Mouse (Mus musculus) lung, postnatal 10 days (tissue): ENCODE measurements around the gene Slc35b2.

Source experiments
- DNase-seq: peaks from one replicate; pipeline ENCODE4 v3.0.0; 2021

Gene Slc35b2

GRCm38 (mm10) chr17:45546941-45547340, 16.7 kb upstream of the Slc35b2 start:
- DNase-seq, result no peak

- DNase-seq, result no peak
Observed at GRCm38 (mm10) chr17:45547461-45548190, 16.0 kb upstream of the Slc35b2 start.

DNA sequence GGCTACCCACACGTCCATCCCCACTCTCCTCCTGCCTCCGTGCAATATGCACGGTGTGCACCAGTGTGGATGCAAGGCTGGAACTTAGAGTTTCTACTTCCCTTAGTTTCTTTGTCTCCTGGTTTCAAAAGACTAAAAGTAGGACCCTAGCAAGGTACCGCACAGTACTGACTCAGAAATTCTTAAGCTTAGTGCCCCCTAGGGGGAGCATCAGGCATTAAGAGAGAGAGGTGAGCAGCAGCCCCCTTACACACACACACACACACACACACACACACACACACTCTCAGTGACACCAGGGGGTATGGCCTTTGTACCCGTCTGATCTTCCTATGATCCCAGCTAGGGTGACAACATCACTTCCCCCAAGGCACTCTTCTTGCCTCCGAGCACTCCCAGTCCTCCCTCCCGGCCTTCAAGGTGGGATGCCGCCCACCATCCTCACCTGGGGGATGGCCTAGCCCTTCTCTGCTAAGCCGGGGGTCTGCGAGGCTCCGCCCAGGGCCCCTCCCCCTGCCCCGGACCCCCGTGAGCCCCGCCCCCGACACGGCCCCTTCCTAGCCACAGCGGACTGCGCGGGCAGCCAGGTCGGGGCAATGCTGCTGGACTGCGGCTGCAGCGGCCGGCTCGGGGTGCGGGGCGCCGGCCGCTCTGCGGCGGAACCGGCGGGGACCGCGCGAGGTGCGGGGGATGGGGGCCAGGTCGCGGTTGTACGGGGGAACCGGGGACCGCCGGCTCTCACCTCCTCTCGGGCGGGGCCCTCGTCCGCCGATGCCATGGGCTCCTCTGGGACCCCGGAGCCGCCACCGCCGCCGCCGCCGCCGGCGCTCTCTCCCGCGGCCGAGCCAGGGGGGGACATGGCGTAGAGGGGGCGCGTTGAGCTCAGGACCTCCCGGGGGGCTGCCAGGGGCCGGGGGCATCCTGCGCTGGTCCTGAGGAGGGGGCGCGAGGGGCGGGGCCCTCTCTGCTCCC, 14.8 kb upstream of the Slc35b2 start:
- peak; percentile 8 for DNase-seq

DNA sequence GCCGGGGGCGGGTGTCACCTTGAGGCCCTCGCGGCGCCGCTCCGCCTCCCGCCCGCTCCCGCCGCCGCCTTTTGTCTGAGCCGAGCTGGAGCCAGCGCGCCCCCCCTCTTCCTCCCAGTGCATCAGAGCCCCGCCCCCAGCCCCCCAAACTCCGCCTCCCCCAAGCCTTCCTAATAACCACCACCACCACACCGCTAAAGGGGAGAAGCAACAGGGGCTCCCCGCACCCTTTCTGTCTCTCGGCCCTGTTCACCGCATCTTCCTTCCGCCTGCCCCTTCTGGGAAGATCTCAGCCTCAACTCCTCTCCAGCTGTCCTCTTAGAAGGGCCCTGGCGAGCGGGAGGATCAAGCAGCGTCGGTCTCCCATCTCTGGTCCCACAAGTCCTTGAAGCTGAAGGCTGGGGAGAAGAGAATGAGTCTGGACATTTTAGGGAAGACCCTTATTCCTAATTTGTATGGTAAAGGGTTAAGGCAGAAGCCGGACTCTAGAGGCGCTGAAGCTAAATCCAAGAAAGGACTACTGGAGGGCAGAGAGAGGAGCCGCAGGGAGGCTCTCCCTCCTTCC, 14.0 kb upstream of the Slc35b2 start, which contains the start of gene Tmem151b:
TSS of gene Tmem151b (minus strand) at position 61 of the 565 bp plus-strand sequence.
- peak; percentile 13 for DNase-seq

GRCm38 (mm10) chr17:45550253-45550652, 13.4 kb upstream of the Slc35b2 start:
- no peak for DNase-seq

DNA sequence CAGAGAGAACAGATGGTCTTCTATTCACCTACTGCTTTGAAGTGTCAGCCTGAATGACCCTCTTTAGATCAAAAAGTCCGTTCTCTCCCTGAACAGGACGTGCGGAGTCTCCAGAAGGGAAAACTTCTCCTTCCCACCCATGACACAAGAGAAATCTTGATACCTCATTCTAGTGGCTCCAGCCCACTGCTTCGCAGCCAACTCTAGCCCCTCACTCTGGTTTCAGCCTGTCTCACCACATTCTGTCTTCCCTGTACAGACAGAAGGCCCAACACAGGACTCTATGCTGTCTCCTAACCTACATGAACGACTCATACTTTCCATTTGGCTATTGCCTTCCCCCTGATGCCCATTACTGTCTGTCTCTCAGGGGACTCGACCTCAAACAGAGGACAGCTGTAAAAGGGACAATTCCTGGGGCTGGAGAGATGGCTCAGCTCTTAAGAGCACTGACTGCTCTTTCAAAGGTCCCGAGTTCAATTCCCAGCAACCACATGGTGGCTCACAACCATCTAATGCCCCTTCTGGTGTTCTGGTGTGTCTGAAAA, 12.4 kb upstream of the Slc35b2 start:
- DNase-seq, result no peak

GRCm38 (mm10) chr17:45551816-45552451, 11.7 kb upstream of the Slc35b2 start:
- peak; percentile 83 for DNase-seq

DNA sequence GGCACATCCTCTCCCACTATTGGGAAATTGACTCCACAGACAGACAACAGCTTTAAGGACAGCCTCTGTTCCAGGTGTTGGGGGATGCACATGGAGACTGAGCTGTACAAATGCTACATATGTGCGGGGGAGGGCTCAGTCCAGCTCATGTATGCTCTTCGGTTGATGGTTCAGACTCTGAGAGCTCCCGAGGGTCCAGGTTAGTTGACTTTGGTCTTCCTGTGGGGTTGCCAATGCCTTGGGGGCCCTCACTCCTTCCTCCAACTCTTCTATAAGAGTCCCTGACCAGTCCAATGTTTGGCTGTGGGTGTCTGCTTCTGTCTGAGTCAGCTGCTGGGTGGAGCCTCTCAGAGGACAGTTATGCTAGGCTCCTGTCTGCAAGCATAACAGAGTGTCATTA, 10.6 kb upstream of the Slc35b2 start:
- DNase-seq, result no peak

DNA sequence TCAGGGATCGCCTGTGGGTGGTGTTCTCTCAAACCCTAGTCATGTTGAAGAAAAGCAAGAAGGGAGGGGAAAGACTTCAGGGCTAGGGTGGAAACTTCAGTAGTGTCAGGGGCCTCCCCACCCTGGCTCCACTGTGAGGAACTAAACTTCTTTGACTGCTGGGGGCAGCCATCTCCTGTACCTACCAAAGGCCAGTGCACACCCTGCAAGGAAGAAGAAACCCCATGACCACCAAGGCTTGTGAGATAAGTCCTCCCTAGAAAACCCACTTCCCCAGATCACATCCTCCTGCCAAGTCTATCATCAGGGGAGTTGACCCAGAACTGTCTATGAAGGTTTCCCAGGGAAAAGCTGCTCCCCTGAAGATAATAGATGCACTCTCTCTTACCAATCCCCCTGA, 9.3 kb upstream of the Slc35b2 start:
- no peak for DNase-seq

GRCm38 (mm10) chr17:45555452-45556106, 8.1 kb upstream of the Slc35b2 start, which contains the start of gene Nfkbie:
Gene Nfkbie, plus strand, starts transcription at chr17:45555703.
- peak; percentile 97 for DNase-seq

DNA sequence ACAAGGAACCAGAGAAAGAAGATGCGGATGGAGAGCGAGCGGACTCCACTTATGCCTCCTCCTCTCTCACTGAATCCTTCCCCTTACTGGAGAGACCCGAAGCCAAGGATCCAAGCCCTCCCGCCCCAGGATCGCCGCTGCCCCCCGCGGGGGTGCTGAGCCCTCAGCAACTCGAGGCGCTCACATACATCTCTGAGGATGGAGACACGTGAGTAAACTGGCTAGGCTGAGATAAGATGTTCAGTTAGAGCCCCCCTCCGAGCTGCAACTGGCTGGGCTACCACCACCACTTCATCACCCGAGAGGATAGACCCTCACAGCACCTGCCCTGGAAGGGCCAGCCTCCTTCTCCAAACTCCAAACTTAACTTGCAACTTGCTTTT, 7.6 kb upstream of the Slc35b2 start:
- DNase-seq, result no peak

GRCm38 (mm10) chr17:45556514-45557245, 7.0 kb upstream of the Slc35b2 start:
- no peak for DNase-seq

DNA sequence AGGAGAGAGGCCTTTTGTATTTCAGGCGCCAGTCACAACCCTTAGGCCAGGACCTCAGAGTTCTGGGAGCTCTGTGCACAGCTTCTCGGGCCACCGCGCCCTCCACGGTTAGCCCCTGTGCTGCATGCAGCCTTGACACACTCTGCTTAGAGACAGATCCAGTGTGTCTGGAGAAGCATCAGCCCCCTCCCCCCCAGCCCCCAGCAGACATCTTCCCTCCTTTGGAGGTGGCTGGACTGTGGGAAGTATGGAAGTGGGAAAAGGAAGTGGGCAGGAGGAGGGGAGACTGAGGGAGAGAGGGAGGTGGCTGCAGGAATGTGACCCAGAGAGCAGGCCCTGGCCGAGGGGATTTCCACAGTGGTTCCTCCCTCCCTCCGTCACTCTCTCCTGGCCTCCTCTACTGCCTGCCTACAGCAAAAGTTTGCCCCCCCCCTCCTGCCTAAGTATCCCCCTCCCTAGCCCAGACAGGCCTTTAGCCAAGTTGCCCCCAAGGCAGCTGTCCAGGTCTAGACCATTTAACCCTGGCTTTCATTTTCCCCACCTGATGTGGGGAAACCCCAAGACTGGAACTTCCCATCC, 6.3 kb upstream of the Slc35b2 start:
- no peak for DNase-seq

DNA sequence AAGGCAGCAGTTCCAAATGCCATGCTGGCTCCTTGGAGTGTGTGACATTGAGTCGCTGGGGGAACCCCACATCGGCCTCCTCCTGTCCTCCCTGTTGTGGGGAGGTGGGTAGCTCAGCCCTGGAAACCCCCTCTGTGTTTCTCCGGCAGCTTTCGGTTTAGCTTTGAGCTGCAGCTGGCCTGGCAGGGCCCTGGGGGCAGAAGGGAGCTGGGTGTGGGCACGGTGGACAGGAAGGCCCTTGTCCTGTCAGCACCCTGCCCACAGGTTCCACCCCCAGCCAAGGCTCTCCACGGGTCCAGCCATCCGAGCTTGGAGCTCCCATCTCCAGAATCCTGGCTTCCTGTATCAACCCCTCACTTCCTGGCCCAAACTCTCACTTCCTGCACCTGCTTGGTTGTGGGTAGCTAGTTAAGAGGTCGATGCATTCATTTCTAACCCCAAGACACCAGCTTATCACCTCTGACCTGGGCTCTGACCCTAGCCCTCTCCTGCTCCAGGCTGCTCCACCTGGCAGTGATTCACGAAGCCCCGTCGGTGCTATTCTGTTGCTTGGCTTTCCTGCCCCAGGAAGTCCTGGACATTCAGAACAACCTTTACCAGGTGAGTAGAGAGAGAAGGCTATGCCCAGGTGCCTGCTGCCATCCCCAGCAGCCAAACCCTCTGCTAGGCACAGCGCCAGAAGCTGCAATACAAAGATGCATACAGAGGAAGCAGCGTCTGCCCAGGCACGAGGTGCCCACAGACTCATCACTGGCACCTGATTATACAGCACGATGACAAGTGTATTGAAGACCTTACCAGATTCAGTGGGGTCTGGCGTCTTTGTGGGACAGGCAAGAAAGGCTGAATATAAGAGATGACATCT, 5.4 kb upstream of the Slc35b2 start:
- no peak for DNase-seq

- no peak for DNase-seq
Observed at GRCm38 (mm10) chr17:45559732-45560525, 3.7 kb upstream of the Slc35b2 start.

DNA sequence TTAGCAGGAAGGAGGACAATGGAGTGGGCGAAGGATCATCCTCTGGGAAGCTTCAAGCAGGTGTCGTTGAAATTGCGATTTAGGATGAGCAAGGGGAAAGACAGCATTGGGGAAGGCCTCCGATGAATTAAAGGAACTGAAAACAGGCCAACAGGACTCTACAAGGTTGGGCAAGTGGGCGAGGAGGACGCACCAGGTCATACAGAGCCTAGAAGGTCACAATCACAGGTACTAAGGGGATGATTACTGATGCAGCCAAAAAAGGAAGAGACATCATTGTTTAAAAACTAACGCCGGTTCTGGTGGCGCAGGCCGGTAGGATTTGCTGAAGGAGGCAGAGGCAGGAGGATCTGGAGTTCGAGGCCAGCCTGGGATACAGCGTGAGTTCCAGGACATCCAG, 458 bp upstream of the Slc35b2 start:
- DNase-seq, result no peak

DNA sequence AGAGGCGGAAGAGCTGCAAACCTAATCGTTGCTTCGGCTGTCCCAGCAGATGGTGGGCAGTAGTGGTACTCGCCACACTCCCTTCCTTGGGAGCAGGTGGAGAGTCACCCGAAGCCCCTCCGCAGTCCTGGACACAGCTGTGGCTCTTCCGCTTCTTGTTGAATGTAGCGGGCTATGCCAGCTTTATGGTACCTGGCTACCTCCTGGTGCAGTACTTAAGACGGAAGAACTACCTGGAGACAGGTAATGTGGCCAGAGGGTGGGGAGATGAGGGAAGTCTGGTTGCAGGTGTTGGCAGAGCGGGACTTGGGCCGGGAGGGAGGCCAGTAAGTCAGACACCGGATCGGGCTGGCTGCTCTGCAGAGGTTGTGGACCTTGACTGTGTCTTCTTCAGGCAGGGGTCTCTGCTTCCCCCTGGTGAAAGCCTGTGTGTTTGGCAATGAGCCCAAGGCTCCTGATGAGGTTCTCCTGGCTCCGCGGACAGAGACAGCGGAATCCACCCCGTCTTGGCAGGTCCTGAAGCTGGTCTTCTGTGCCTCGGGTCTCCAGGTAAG, 934 bp downstream of the Slc35b2 start:
- no peak for DNase-seq

DNA sequence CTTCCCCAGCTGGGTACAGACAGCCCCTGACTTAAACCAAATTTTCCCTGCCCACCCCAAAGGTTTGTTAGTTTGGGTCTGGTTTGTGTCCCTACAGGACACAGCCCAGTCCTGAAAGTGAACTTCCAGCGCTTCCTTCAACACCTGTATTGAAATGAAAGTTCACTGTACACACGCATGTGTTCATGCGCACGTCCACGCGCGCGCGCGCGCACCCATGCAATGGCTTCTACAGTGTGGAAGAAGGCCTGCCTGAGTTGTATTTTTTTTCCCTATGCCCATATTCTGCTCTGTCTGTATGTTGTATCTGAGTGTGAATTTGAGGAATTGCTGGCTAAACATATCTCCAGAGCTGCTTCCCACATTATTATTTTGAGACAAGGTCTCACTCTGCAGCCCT, 1.4 kb downstream of the Slc35b2 start:
- DNase-seq, result no peak

GRCm38 (mm10) chr17:45566031-45566359, 2.3 kb downstream of the Slc35b2 start:
- no peak for DNase-seq
